Mouse (Mus musculus): ENCODE data around the gene Glrx5.

Gene Glrx5

GRCm38 (mm10) chr12:105075496-105075895, 43.0 kb downstream of the Glrx5 start:
- no peak for DNase-seq

- DNase-seq, result no peak
These were observed 44.0 kb downstream of the Glrx5 start for GRCm38 (mm10) chr12:105076511-105076910.

- no peak for DNase-seq
These were observed 44.7 kb downstream of the Glrx5 start for GRCm38 (mm10) chr12:105077232-105077631.

GRCm38 (mm10) chr12:105084171-105084570, 51.7 kb downstream of the Glrx5 start:
- DNase-seq, result peak; percentile 53

GRCm38 (mm10) chr12:105084816-105085215, 52.3 kb downstream of the Glrx5 start:
- no peak for DNase-seq

GRCm38 (mm10) chr12:105085296-105085695, 52.8 kb downstream of the Glrx5 start:
- no peak for DNase-seq

GRCm38 (mm10) chr12:105086781-105087180, 54.3 kb downstream of the Glrx5 start:
- DNase-seq, result peak; percentile 68

GRCm38 (mm10) chr12:105087353-105087752, 54.9 kb downstream of the Glrx5 start:
- DNase-seq, result no peak

GRCm38 (mm10) chr12:105089231-105089630, 56.7 kb downstream of the Glrx5 start:
- no peak for DNase-seq

GRCm38 (mm10) chr12:105091604-105092003, 59.1 kb downstream of the Glrx5 start:
- DNase-seq, result no peak
